Mouse (Mus musculus): ENCODE data around the gene Ctxn1. TPM values are rescaled to one million over a fixed set of nuclear protein-coding genes. Genes with fewer than 3 reads are reported as not detected.
A peak's percentile ranks its signal among the peaks of the same experiment; 100 is the strongest.
"Not testable (repeated sequence)": the region's sequence is repeated elsewhere in the genome, so short reads cannot be mapped to it uniquely, and the experiment has no call there.

The Ctxn1 gene
- polyA plus RNA-seq, 1 experiment = 1.7 TPM

- no peak overlapping the region for H3K27ac ChIP-seq (replicated peaks; ENCODE audit: low read depth, low read length)
- no peak overlapping the region for H3K4me3 ChIP-seq (ENCODE audit: insufficient read depth, low read depth, low read length)
- peaks cover 6% of the 10 kb centered on the region; the same call in 1 of the 2 replicates for H3K4me1 ChIP-seq (ENCODE audit: control insufficient read depth, insufficient read depth, insufficient read length, low read length)
Measured at GRCm38 (mm10) chr8:4257350-4257749, 1.7 kb downstream of the Ctxn1 start.

- H3K4me3 ChIP-seq (ENCODE audit: insufficient read depth, low read depth, low read length) = no peak overlapping the region
- no peak overlapping the region for H3K27ac ChIP-seq (replicated peaks; ENCODE audit: low read depth, low read length)
- H3K4me1 ChIP-seq (ENCODE audit: control insufficient read depth, insufficient read depth, insufficient read length, low read length) = peaks cover 6% of the 10 kb centered on the region; the same call in 1 of the 2 replicates
Measured at GRCm38 (mm10) chr8:4256911-4257310, 2.2 kb downstream of the Ctxn1 start.

GRCm38 (mm10) chr8:4255471-4255870 is 3.6 kb downstream of the Ctxn1 start:
- not testable (repeated sequence) for H3K4me1 ChIP-seq (ENCODE audit: control insufficient read depth, insufficient read depth, insufficient read length, low read length); H3K27ac ChIP-seq (replicated peaks; ENCODE audit: low read depth, low read length); H3K4me3 ChIP-seq (ENCODE audit: insufficient read depth, low read depth, low read length)

- peak overlapping the region; percentile 10; the same call in 1 of the 2 replicates for H3K4me3 ChIP-seq (ENCODE audit: insufficient read depth, low read depth, low read length)
- no peak overlapping the region for H3K27ac ChIP-seq (replicated peaks; ENCODE audit: low read depth, low read length)
- peaks cover 6% of the 10 kb centered on the region; the same call in 1 of the 2 replicates for H3K4me1 ChIP-seq (ENCODE audit: control insufficient read depth, insufficient read depth, insufficient read length, low read length)
Measured at GRCm38 (mm10) chr8:4254001-4254400, 5.1 kb downstream of the Ctxn1 start.

GRCm38 (mm10) chr8:4252934-4253841 is 5.9 kb downstream of the Ctxn1 start, which contains the start of gene Snapc2:
Snapc2 (plus strand) TSS chr8:4253080.
- peaks cover 2% of the 10 kb centered on the region; the same call in 1 of the 2 replicates for H3K4me1 ChIP-seq (ENCODE audit: control insufficient read depth, insufficient read depth, insufficient read length, low read length)
- H3K27ac ChIP-seq (replicated peaks; ENCODE audit: low read depth, low read length) = 0 out of 2 replicates have a peak within 1 kb of the TSS, but pooled peaks have one; percentile 72
- peak within 1 kb of the TSS; percentile 96 for H3K4me3 ChIP-seq (ENCODE audit: insufficient read depth, low read depth, low read length)

- H3K27ac ChIP-seq (replicated peaks; ENCODE audit: low read depth, low read length) = 0 out of 2 replicates have a peak overlapping the region, but pooled peaks have one; percentile 40
- H3K4me3 ChIP-seq (ENCODE audit: insufficient read depth, low read depth, low read length) = peak overlapping the region; percentile 96
- peaks cover 2% of the 10 kb centered on the region; the same call in 1 of the 2 replicates for H3K4me1 ChIP-seq (ENCODE audit: control insufficient read depth, insufficient read depth, insufficient read length, low read length)
Measured at GRCm38 (mm10) chr8:4252116-4252760, 6.8 kb downstream of the Ctxn1 start.

GRCm38 (mm10) chr8:4250306-4250970 is 8.6 kb downstream of the Ctxn1 start:
- H3K4me3 ChIP-seq (ENCODE audit: insufficient read depth, low read depth, low read length) = no peak overlapping the region
- peaks cover 2% of the 10 kb centered on the region; the same call in 1 of the 2 replicates for H3K4me1 ChIP-seq (ENCODE audit: control insufficient read depth, insufficient read depth, insufficient read length, low read length)
- no peak overlapping the region for H3K27ac ChIP-seq (replicated peaks; ENCODE audit: low read depth, low read length)

GRCm38 (mm10) chr8:4249213-4249612 is 9.9 kb downstream of the Ctxn1 start:
- Histone ChIP-seq H3K27ac (replicated peaks; ENCODE audit: low read depth, low read length) (no peak overlapping the region), H3K4me1 (ENCODE audit: control insufficient read depth, insufficient read depth, insufficient read length, low read length) (peaks cover 2% of the 10 kb centered on the region; the same call in 1 of the 2 replicates), H3K4me3 (ENCODE audit: insufficient read depth, low read depth, low read length) (no peak overlapping the region)

GRCm38 (mm10) chr8:4247951-4248540 is 11.0 kb downstream of the Ctxn1 start, which contains the start of gene Tgfbr3l:
Tgfbr3l (plus strand) TSS chr8:4248214.
- H3K4me3 ChIP-seq (ENCODE audit: insufficient read depth, low read depth, low read length) = no peak within 1 kb of the TSS
- H3K4me1 ChIP-seq (ENCODE audit: control insufficient read depth, insufficient read depth, insufficient read length, low read length) = 0 out of 2 replicates have a peak, but pooled peaks cover 2% of the 10 kb centered on the region
- H3K27ac ChIP-seq (replicated peaks; ENCODE audit: low read depth, low read length) = no peak within 1 kb of the TSS

- Histone ChIP-seq H3K27ac (replicated peaks; ENCODE audit: low read depth, low read length) (no peak overlapping the region), H3K4me3 (ENCODE audit: insufficient read depth, low read depth, low read length) (no peak overlapping the region), H3K4me1 (ENCODE audit: control insufficient read depth, insufficient read depth, insufficient read length, low read length) (no peaks in the 10 kb centered on the region)
Measured at GRCm38 (mm10) chr8:4247241-4247640, 11.8 kb downstream of the Ctxn1 start.

- no peak overlapping the region for H3K27ac ChIP-seq (replicated peaks; ENCODE audit: low read depth, low read length)
- H3K4me1 ChIP-seq (ENCODE audit: control insufficient read depth, insufficient read depth, insufficient read length, low read length) = no peaks in the 10 kb centered on the region
- no peak overlapping the region for H3K4me3 ChIP-seq (ENCODE audit: insufficient read depth, low read depth, low read length)
Measured at GRCm38 (mm10) chr8:4245737-4246136, 13.3 kb downstream of the Ctxn1 start.

- Histone ChIP-seq H3K27ac (replicated peaks; ENCODE audit: low read depth, low read length) (no peak overlapping the region), H3K4me3 (ENCODE audit: insufficient read depth, low read depth, low read length) (no peak overlapping the region), H3K4me1 (ENCODE audit: control insufficient read depth, insufficient read depth, insufficient read length, low read length) (no peaks in the 10 kb centered on the region)
Measured at GRCm38 (mm10) chr8:4245061-4245460, 14.0 kb downstream of the Ctxn1 start.

GRCm38 (mm10) chr8:4239193-4239890 is 19.7 kb downstream of the Ctxn1 start:
- H3K4me1 ChIP-seq (ENCODE audit: control insufficient read depth, insufficient read depth, insufficient read length, low read length) = peaks cover 5% of the 10 kb centered on the region
- H3K4me3 ChIP-seq (ENCODE audit: insufficient read depth, low read depth, low read length) = peak overlapping the region; percentile 77
- peak overlapping the region; percentile 71 for H3K27ac ChIP-seq (replicated peaks; ENCODE audit: low read depth, low read length)

Data from brown adipose tissue, adult 24 weeks (tissue).